Comparison of ENCODE assay signal across 8 mouse cellular contexts in the genomic region with DNA sequence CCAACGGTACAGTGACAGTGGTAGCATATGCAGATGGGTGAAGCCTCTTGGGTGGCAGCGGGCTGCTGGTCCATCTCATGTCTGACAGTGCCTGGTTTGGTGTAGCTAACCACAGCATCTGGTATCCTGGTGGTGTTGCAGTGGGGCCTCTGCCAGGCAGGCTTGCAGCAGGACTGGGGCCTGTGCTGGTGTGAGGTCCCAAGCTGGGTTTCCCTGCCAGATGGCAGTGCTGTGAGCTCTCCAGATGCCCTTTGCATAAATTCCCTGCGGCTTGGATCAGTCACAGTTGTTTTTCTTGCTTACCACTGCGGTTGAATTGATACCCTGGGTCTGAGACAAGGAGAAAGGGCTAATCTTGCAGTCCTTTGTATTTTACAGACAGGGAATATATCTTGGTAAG.
DNase-seq lines count a peak whose midpoint lies in the region; ATAC-seq and TF ChIP-seq lines count a peak whose summit lies in the region.

No protein-coding gene starts in this region.

- TF ChIP-seq CTCF in forebrain, postnatal 0 days (IDR thresholded peaks at IDR 0.05; ENCODE audit: low read depth) = no peak

- no peaks in the 10 kb centered on the region for H3K4me1 ChIP-seq in heart, embryonic 11.5 days (ENCODE audit: control insufficient read depth, insufficient read depth, low read length)
- no peaks in the 10 kb centered on the region for H3K4me1 ChIP-seq in forebrain, postnatal 0 days (ENCODE audit: insufficient read depth)
- H3K4me1 ChIP-seq in midbrain, embryonic 10.5 days = peaks cover 19% of the 10 kb centered on the region

- H3K36me3 ChIP-seq in heart, embryonic 11.5 days (ENCODE audit: control insufficient read depth, insufficient read depth, low read length) = no peaks in the 10 kb centered on the region
- H3K36me3 ChIP-seq in forebrain, postnatal 0 days (ENCODE audit: insufficient read depth) = no peaks in the 10 kb centered on the region
- no peaks in the 10 kb centered on the region for H3K36me3 ChIP-seq in midbrain, embryonic 10.5 days

- WGBS in heart, embryonic 11.5 days (ENCODE audit: insufficient replicate concordance) = 40% methylated on average over 4 of the region's 4 CpGs
- WGBS in forebrain, postnatal 0 days = 21% methylated on average over 4 of the region's 4 CpGs
- 53% methylated on average over 4 of the region's 4 CpGs for WGBS in midbrain, embryonic 10.5 days

- H3K27ac ChIP-seq in heart, embryonic 11.5 days (ENCODE audit: low read depth, low read length) = no peak overlapping the region
- H3K27ac ChIP-seq in forebrain, postnatal 0 days (ENCODE audit: low read depth, low read length) = no peak overlapping the region
- peak overlapping the region; percentile 81 for H3K27ac ChIP-seq in midbrain, embryonic 10.5 days (replicated peaks)

- no peak overlapping the region for H3K4me2 ChIP-seq in heart, embryonic 11.5 days
- H3K4me2 ChIP-seq in forebrain, postnatal 0 days (ENCODE audit: low read depth) = no peak overlapping the region

- H3K27me3 ChIP-seq in heart, embryonic 11.5 days (ENCODE audit: control insufficient read depth, insufficient read depth, low read length) = no peaks in the 10 kb centered on the region
- no peaks in the 10 kb centered on the region for H3K27me3 ChIP-seq in forebrain, postnatal 0 days (ENCODE audit: insufficient read depth, low read length)
- no peaks in the 10 kb centered on the region for H3K27me3 ChIP-seq in midbrain, embryonic 10.5 days (ENCODE audit: low read depth, poor library complexity, severe bottlenecking)

- no peak overlapping the region for H3K4me3 ChIP-seq in heart, embryonic 11.5 days (ENCODE audit: low read depth, low read length)
- H3K4me3 ChIP-seq in forebrain, postnatal 0 days (ENCODE audit: low read depth, low read length) = no peak overlapping the region
- H3K4me3 ChIP-seq in midbrain, embryonic 10.5 days = no peak overlapping the region

- no peak for ATAC-seq in heart, embryonic 11.5 days (replicated peaks; ENCODE audit: insufficient number of reproducible peaks, low FRiP score, low TSS enrichment)
- ATAC-seq in forebrain, postnatal 0 days = peak; percentile 93

- H3K9ac ChIP-seq in heart, embryonic 11.5 days (ENCODE audit: low read depth, low read length) = no peak overlapping the region
- H3K9ac ChIP-seq in forebrain, postnatal 0 days = no peak overlapping the region

- peak; percentile 8 to 16 for DNase-seq in heart, postnatal 10 days
- DNase-seq in adrenal gland, postnatal 14 days = peak; percentile 54
- DNase-seq in forebrain, postnatal 0 days = peak; percentile 65
- peak; percentile 39 for DNase-seq in midbrain, embryonic 10.5 days (ENCODE audit: low spot score)
- DNase-seq in c-Kit-positive CD71-positive TER-119-positive erythroid progenitor cells, embryonic 14.5 days (ENCODE audit: low spot score) = no peak
- no peak for DNase-seq in kidney, postnatal 14 days
- no peak for DNase-seq in spleen, postnatal 36 days (ENCODE audit: low spot score in 2 of 2)

- H3K9me3 ChIP-seq in heart, embryonic 11.5 days (replicated peaks; ENCODE audit: control insufficient read depth, low read length) = no peaks in the 10 kb centered on the region
- H3K9me3 ChIP-seq in forebrain, postnatal 0 days (ENCODE audit: low read length) = no peaks in the 10 kb centered on the region
- no peaks in the 10 kb centered on the region for H3K9me3 ChIP-seq in midbrain, embryonic 10.5 days (replicated peaks)

- intact Hi-C loops in heart, postnatal 10 days (cut with DNase I) = no loop called here

Comparison
In these comparisons a context has a peak if more than half of its experiments do, and no peak if none do; other contexts are left out.
1. DNase-seq: peak in heart, postnatal 10 days (2 of 2), adrenal gland, postnatal 14 days (single experiment), forebrain, postnatal 0 days (single experiment) and midbrain, embryonic 10.5 days (single experiment); none in c-Kit-positive CD71-positive TER-119-positive erythroid progenitor cells, embryonic 14.5 days (single experiment), kidney, postnatal 14 days (single experiment) and spleen, postnatal 36 days (0 of 2).